Mouse (Mus musculus) megakaryocyte, embryonic 14.5 days (primary cell): Measurements from ENCODE around the gene Aspdh.

Source experiments
- FLI1 ChIP-seq: IDR thresholded peaks from 2 replicates; pipeline ENCODE4 v1.6.1; 2012; ENCODE audit warnings: low read length, inconsistent platforms, mixed read lengths
- GATA1 ChIP-seq: IDR thresholded peaks from 3 replicates; pipeline ENCODE4 v1.6.1; 2012; ENCODE audit warnings: mixed read lengths, low read length, inconsistent platforms, borderline replicate concordance

- TF ChIP-seq GATA1 = no peak
- TF ChIP-seq FLI1 = no peak
Measured at GRCm38 (mm10) chr7:44439696-44440095, 25.5 kb upstream of the Aspdh start.
